Mouse (Mus musculus): ENCODE results near the gene Ncor2.

Gene Ncor2

GRCm38 (mm10) chr5:125170107-125170842 is 8.7 kb downstream of the Ncor2 start:
- no peak for DNase-seq (ENCODE audit: low read depth, low spot score)

DNA sequence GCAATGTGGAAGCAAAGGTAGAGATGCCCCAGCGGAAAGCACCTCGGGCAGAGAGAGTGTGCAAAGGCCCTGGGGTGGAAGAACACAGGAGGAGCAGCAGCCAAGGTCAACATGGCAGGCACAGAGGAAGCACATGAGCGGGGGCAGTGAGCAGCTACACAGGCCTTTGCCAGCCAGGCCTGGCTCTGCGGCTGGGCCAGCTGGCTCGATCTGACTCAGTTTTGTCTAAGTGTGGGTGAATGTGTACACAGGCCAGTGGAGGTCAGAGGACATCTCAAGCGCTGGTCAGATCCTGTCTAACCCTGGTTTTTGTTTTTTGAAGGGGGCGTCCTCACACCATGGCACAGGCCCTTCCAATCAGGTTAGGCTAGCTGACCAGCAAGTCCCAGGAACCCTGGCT is 10.9 kb downstream of the Ncor2 start:
- DNase-seq (ENCODE audit: low read depth, low spot score), result no peak

- DNase-seq (ENCODE audit: low read depth, low spot score), result no peak
Measured at GRCm38 (mm10) chr5:125167524-125167923, 11.5 kb downstream of the Ncor2 start.

- peak; percentile 92 for DNase-seq (ENCODE audit: low read depth, low spot score)
Measured at GRCm38 (mm10) chr5:125165993-125166392, 13.0 kb downstream of the Ncor2 start.

DNA sequence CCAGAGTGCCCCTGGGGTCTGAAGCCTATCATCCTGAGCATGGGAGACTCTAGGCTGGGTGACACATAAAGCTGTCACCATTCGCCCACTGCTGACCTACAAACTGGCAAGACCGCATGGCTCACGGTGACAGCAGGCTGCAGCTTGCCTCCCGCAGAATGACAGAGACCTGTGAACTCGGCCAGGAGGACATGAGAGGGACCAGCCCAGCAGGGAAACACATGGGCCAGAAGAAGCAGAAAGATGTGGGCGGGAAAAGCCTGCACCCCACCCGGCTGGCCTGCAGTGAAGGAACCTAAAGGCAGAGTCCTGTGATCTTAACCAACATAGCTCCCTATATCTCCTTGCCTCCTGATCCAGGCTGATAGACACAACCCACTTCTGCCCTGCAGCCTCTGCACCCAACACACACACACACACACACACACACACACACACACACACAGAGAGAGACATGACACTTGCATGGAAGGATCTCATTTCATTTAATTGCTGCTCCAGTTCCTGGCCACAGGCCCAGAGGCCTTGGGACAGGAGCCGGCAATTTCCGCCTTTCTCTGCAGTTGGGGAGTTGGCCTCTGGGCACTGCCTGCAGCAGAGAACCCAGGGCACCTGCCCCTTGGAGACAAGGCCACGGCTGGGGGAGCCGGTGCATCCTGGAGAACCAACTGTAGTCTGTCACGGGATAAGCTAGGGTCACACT is 14.4 kb downstream of the Ncor2 start:
- DNase-seq (ENCODE audit: low read depth, low spot score), result no peak

GRCm38 (mm10) chr5:125163441-125164050 is 15.5 kb downstream of the Ncor2 start:
- DNase-seq (ENCODE audit: low read depth, low spot score), result no peak

DNA sequence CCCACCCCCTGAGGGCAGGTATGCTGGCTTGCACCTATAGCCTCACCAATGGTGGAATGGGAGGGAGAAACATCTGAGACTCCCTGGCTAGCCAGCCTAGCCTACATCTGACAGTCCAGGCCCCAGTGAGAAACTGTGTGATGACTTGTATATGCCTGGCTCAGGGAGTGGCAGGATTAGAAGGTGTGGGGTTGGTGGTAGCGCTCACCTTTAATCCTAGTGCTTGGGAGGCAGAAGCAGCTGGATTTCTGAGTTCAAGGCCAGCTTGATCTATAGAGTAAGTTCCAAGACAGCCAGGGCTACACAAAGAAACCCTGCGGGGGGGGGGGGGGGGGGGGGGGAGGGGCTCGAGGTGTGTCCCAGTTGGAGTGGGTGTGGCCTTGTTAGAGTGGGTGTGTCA is 16.6 kb downstream of the Ncor2 start:
- peak; percentile 86 for DNase-seq (ENCODE audit: low read depth, low spot score)

GRCm38 (mm10) chr5:125159804-125160405 is 19.1 kb downstream of the Ncor2 start:
- no peak for DNase-seq (ENCODE audit: low read depth, low spot score)

DNA sequence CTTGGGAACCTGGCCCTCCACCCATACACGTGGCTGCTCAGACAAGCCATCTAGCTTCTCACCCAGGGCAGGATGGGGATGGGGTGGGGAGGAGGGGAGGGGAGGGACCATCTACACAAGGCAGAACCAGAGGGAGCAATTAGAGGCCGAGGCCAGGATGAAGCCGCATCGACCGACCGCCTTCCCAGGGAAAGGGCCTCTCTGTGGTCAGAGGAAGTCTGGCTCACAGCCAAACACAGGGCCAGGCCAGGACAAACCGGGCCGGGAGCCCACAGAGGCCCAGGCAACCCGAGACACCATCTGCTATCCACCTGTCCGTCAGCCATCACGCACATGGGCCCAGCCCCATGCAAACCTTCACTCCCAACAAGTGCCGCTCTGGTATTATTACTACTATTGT is 19.7 kb downstream of the Ncor2 start:
- no peak for DNase-seq (ENCODE audit: low read depth, low spot score)

DNA sequence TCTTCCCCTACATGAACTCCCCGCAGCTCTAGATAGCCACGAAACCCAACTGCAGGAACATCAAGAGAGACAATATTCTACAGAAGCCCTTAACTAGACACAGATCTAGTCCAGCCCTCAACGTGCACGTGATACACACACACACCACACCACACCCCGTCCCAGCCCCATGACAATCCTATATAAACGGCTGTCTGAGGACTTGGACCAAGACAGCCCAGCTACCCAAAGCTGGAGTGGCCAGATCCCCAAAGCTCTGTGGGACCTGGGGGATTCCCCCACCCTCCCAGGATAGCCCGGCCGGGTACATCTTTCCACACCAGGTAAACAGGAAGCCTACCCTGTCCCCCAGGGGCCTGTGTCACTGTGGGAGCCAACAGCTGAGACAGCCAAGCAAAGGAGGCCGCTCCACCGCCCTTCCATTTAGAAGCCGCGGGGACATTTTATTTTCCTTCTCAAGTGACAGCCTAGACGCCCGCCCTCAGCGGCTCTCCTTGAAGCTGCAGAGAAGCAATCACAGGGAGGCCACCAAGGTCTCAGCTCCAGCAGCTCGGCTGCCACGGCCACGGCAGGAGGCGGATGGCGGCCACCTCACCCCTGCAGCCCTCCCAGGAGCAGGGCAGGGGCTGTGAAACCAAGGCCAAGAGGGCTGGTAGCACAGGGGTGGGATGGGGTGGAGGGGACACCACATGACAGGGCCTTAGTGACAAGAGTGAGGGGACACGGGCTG is 20.6 kb downstream of the Ncor2 start:
- DNase-seq (ENCODE audit: low read depth, low spot score), result no peak

DNA sequence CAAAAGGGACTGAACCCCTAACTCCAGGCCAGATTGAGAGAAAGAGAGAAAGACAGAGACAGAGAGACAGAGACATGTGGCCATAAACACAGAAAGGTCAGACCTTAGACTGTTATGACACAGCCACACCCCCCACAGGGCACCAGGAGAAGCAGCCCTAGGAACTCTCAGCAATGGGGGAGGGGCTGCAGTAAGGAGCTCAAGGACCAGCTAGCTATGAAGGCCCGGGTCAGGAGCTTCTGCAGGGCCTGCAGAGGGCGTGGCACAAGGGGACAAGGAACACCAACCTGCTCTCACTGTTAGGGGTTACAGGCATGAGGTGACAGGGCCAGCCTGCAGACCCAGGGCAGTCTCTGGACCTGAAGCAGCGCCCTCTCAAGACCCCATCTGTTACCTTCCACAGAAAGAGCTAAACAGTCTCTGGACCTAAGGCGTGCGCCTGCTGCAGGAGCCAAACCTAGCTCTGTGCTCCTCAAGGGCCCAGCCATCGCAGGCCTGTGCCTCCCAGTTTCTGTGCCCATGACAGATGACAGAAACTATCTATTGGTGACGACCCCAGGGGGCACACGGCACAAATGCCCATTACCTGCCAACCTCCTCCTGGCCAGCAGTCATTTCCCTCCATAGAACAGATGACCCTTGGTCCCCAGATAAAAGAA is 21.5 kb downstream of the Ncor2 start:
- DNase-seq (ENCODE audit: low read depth, low spot score), result peak; percentile 50

GRCm38 (mm10) chr5:125156418-125157205 is 22.4 kb downstream of the Ncor2 start:
- DNase-seq (ENCODE audit: low read depth, low spot score), result no peak

DNA sequence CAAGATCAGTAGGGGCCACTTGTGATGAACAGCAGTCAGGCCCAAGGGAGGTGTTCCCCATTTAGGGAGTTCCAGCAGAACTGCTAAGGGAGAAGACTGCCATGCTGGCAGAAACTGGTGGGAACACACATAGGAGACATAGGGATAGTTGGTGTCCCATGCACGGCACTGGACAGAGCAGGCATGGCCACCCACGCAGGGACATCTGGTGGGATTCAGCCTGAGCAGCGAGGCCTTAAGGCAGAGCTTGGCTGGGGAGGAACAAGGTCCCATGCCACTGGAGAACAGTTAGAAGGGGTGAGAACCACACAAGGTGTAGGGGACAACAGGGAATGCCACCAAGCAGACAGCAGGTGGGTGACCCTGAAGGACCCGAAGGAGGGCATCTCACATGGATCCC is 23.6 kb downstream of the Ncor2 start:
- DNase-seq (ENCODE audit: low read depth, low spot score), result no peak

DNA sequence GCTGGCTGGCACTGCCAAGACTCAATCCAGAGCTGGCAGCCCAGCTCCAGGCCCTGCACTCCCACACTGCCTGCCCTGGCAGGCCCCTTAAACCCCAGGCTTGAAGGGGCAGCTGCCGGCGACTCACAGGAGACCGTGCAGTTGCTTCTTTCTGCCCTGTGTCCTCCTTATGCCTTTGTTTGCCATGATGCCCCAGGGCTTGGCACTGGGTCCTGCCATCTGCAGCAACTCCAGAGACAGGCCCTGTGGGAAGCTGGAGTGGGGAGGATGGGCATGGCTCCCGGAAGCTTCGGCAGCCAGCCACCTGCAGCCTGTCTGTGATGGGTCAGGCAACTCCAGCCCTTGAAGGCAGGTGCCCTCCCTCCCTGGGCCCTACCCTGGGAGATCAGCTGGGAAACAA is 24.0 kb downstream of the Ncor2 start:
- DNase-seq (ENCODE audit: low read depth, low spot score), result no peak

DNA sequence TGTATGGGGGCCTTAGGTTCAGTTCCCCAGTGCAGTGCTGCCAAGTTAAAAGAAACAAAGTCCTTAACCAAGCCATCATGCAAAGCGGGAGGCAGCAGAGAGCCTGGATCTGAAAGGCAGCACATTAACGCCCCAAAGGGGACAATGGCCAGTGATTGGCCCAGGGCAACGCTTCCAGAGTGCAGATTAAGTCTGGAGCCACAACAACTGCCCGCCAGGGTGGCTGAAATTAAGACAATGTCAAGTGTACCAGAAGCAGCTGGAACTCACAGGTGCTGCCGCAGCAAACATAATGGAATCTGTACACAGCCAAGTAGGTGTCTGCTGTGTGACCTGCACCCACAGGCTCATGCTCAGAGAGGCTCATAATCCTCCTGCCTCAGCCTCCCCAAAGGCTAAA is 24.8 kb downstream of the Ncor2 start:
- DNase-seq (ENCODE audit: low read depth, low spot score), result no peak

GRCm38 (mm10) chr5:125153201-125153816 is 25.7 kb downstream of the Ncor2 start:
- DNase-seq (ENCODE audit: low read depth, low spot score), result peak; percentile 51

GRCm38 (mm10) chr5:125151872-125152534 is 27.0 kb downstream of the Ncor2 start:
- no peak for DNase-seq (ENCODE audit: low read depth, low spot score)

GRCm38 (mm10) chr5:125150951-125151564 is 28.0 kb downstream of the Ncor2 start:
- no peak for DNase-seq (ENCODE audit: low read depth, low spot score)

GRCm38 (mm10) chr5:125149142-125149541 is 29.9 kb downstream of the Ncor2 start:
- DNase-seq (ENCODE audit: low read depth, low spot score), result no peak
